Mouse (Mus musculus): ENCODE measurements at regions not wholly inside any gene's neighbourhood (a gene's known extent, or its start where the extent isn't known, plus 50 kb on each side); places are given as distances from the start of the nearest gene placed in this dataset.

GRCm38 (mm10) chr2:50853538-50854244, 295.2 kb downstream of the Rnd3 start:
- intact Hi-C loops (cut with DNase I): no loop called here
- no peak for DNase-seq (ENCODE audit: low spot score in 2 of 2)

GRCm38 (mm10) chr2:50852413-50852919, 296.4 kb downstream of the Rnd3 start:
- intact Hi-C loops (cut with DNase I): no loop called here
- DNase-seq (ENCODE audit: low spot score in 2 of 2): no peak

- no peak for DNase-seq (ENCODE audit: low spot score in 2 of 2)
- intact Hi-C loops (cut with DNase I): no loop called here
These were observed 298.8 kb downstream of the Rnd3 start for GRCm38 (mm10) chr2:50850071-50850470.

- intact Hi-C loops (cut with DNase I): no loop called here
These were observed 307.0 kb downstream of the Rnd3 start for GRCm38 (mm10) chr2:50841881-50842280.

DNA sequence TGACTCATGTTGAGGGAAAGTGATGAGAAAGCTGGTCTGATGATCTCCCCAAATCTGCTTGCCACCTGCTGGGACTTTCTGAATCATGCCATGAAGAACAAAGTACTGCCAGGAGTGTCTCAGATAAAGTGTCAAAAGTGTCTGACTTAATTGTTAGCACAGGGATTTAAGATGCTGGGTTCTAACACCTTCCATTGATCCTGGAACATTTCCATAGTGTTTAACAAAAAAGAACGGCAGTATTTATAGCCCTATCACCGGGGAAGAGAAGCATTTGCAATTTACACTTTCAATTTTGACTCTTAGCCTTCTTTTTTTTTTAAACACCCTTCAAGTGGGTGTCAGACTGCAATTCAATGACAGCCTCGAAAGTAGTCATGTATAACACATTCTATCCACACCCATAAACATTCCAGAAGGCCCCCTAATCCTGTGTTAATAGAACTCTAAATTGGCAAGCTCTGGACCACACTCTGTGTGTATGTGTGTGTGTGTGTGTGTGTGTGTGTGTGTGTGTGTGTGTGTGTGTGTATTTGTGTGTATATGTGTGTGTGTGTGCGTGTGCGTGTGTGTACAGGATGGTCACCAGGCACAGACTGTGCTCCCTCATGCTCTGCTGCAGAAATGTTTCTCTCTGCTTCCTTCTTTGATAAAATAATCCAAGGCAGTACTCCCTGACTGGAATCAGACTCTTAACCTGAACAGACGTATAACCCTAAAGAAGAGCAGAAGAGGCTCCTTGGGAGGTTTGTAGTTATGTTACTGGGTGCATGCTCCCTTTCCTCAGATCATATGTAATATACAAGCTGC, 313.2 kb downstream of the Rnd3 start:
- no peak for DNase-seq (ENCODE audit: low spot score in 2 of 2)
- intact Hi-C loops (cut with DNase I): no loop called here

More at GRCm38 (mm10) chr2:50841881-50842280, 307.0 kb downstream of the Rnd3 start:
- no peak for DNase-seq (ENCODE audit: low spot score in 2 of 2)

DNA sequence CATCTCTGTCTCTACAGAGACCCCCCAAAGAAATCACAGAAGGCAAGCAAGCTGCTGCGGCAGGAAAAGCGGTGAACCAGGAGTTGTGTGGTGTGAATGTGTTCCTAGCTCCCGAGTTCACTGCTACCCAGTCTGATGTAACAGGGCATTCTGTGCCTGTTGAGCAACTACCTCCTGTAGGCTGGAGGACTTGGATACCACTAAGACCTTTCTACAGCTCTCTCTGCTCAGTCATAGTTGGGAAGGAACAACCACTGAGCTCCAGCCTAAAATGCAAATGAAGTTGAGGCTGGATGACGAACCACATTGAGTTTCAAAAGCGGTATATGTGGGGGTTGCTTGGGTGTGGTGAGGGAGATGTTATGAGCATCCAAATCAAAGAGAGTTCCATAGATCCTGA, 315.1 kb downstream of the Rnd3 start:
- intact Hi-C loops (cut with DNase I): no loop called here
- no peak for DNase-seq (ENCODE audit: low spot score in 2 of 2)

DNA sequence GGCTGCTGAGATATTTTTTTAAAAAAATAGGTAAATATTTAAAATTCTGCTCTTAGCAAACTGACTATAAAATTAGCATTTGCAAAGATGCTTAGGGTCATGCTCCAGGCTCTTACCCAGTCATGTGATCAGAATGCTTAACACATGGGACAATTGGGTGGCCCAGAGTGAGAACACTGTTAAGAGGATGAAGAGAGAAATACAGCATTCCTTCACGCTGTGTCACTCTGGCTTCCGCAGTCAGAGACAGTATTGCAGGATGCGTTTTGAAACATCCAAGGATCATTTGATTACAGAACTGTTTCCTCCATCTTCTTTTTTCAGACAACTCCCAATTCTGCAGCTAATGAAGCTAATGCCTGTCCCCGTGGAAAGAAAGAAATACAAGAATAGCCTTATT, 316.4 kb downstream of the Rnd3 start:
- intact Hi-C loops (cut with DNase I): no loop called here
- DNase-seq (ENCODE audit: low spot score in 2 of 2): no peak

GRCm38 (mm10) chr2:50830056-50830720, 318.7 kb downstream of the Rnd3 start:
- no peak for DNase-seq (ENCODE audit: low spot score in 2 of 2)
- intact Hi-C loops (cut with DNase I): no loop called here

- DNase-seq (ENCODE audit: low spot score in 2 of 2): no peak
- intact Hi-C loops (cut with DNase I): no loop called here
These were observed 321.8 kb downstream of the Rnd3 start for GRCm38 (mm10) chr2:50827097-50827496.

DNA sequence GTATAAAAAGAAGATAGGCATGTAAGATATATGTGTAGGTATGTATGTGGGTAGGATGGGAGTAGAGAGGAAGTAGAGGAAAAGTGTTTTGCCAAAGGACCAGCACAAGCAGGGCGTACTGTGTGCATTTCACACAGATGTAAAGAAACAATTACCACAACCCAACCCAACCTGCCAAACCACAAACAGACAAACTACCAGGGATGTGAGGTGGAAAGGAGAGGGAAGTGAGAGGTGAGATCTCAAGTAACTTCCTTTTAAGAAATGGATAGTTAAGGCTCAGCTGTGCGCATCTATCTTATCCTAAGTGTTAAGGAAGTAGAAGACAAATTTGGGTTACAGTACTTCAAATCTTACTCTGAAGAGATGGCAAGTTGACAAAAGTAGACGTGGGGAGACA, 322.4 kb downstream of the Rnd3 start:
- DNase-seq (ENCODE audit: low spot score in 2 of 2): no peak
- intact Hi-C loops (cut with DNase I): no loop called here

GRCm38 (mm10) chr2:50825626-50826025, 323.3 kb downstream of the Rnd3 start:
- intact Hi-C loops (cut with DNase I): no loop called here
- DNase-seq (ENCODE audit: low spot score in 2 of 2): no peak

GRCm38 (mm10) chr2:50824782-50825181, 324.1 kb downstream of the Rnd3 start:
- intact Hi-C loops (cut with DNase I): no loop called here
- DNase-seq (ENCODE audit: low spot score in 2 of 2): no peak

DNA sequence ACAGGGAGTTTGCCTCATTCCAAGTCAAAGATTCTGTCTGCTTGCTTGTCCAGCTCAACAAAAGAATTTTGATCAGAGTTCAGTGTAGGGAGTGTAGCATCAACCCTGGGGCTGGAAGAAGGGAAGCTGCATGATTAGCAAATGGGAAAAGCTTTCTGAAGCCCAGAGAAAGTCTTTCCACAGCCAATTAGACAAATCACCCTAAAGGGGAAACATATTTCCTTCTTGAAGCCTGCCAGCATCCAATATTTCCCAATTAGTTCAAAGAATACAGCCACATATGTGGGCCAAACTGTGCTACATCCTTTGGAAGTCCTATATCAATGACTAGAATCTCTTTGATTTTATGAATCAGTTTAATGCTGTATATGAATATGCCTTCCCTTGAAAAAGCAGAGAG, 326.2 kb downstream of the Rnd3 start:
- intact Hi-C loops (cut with DNase I): no loop called here
- DNase-seq (ENCODE audit: low spot score in 2 of 2): no peak

GRCm38 (mm10) chr2:50819305-50819665, 329.6 kb downstream of the Rnd3 start:
- DNase-seq (ENCODE audit: low spot score in 2 of 2): no peak
- intact Hi-C loops (cut with DNase I): no loop called here

GRCm38 (mm10) chr2:50818557-50819304, 330.2 kb downstream of the Rnd3 start:
- DNase-seq (ENCODE audit: low spot score in 2 of 2): no peak
- intact Hi-C loops (cut with DNase I): no loop called here

GRCm38 (mm10) chr2:50816364-50816763, 332.5 kb downstream of the Rnd3 start:
- intact Hi-C loops (cut with DNase I): no loop called here
- no peak for DNase-seq (ENCODE audit: low spot score in 2 of 2)

- no peak for DNase-seq (ENCODE audit: low spot score in 2 of 2)
- intact Hi-C loops (cut with DNase I): no loop called here
These were observed 333.4 kb downstream of the Rnd3 start for GRCm38 (mm10) chr2:50815541-50815940.

DNA sequence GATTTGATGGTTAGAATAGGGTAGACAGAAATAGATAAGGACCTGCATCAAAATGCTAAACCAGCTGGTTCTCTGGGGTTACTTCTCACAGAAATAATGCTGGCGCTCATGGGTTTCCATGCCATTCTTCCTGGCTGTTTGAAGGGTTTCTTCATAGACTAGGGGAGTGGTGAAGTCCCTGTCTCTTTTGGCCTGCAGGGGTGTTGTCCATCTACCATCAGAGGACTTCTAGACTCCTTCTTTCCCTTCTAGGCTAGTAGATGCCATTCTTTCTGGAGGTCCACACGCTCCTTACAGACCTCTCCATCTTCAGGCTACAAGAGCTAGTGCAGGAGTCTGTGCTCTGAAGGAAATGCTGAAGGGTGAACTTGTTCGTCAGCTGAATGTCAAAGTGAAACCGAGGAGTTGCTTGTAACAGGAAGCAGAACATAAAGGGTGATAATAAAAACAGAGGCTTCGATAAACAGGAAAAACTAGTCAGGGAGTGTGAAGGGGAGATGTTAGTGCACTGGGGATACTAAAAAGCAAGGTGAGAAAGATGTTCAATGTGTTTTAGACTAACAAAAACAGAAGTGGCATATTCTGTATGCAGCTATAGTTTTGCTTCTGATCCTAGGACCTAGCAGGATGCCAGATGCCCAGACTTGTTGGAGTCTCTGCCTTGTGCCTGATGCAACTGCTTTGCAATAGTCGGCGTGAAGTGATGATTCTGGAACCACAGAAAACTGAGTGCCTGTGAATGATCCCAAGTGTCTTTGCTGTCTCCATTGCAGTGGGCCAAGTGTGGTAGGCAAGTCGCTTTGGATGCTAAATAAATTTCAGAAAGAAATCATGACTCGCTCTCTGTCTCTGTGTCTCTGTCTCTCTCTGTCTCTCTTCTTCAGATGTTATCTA, 335.1 kb downstream of the Rnd3 start:
- intact Hi-C loops (cut with DNase I): no loop called here
- no peak for DNase-seq (ENCODE audit: low spot score in 2 of 2)

DNA sequence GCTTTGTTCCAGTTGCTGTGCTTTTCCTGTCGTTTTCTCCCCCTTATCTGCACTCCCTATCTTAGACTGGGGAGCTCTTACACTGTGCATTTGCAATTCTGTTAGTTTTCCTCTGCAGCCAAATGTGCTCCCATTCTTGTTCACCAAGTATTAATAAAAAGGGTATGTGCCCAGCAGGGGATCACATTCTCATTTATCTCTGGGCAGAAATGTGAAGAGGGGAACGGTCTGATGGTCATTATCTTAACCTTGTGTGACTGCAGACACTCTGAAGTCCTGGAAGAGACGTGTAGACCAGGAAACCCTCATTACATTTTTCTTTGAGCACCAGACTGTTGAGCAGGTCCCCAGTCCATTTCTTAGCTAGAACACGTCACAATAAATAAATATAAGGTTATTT, 336.6 kb downstream of the Rnd3 start:
- DNase-seq (ENCODE audit: low spot score in 2 of 2): no peak
- intact Hi-C loops (cut with DNase I): no loop called here

Measured in left cerebral cortex, postnatal 36 days (tissue).